Mouse (Mus musculus) right cerebral cortex, adult 2 months (tissue): ENCODE measurements at regions not wholly inside any gene's neighbourhood (a gene's known extent, or its start where the extent isn't known, plus 50 kb on each side); places are given as distances from the start of the nearest gene placed in this dataset.

Experiments used
- DNase-seq, 2 experiments: peaks; one replicate each; pipeline ENCODE4 v3.0.0; 2021 to 2022; ENCODE audit warnings: low spot score in 2 of 2

- no peak for DNase-seq
These were observed 355.2 kb upstream of the Robo1 start for GRCm38 (mm10) chr16:71952879-71953406.

- DNase-seq = no peak
These were observed 344.5 kb upstream of the Robo1 start for GRCm38 (mm10) chr16:71963579-71963978.

- DNase-seq = no peak
These were observed 334.3 kb upstream of the Robo1 start for GRCm38 (mm10) chr16:71973811-71974210.

GRCm38 (mm10) chr16:71997634-71998278, 310.4 kb upstream of the Robo1 start:
- no peak for DNase-seq

GRCm38 (mm10) chr16:72027404-72028215, 280.5 kb upstream of the Robo1 start:
- DNase-seq = peak; percentile 32 to 45

GRCm38 (mm10) chr16:72028216-72028610, 279.9 kb upstream of the Robo1 start:
- DNase-seq = peak; percentile 4 to 19

GRCm38 (mm10) chr16:72028798-72029197, 279.3 kb upstream of the Robo1 start:
- DNase-seq = peak; percentile 12 to 36

GRCm38 (mm10) chr16:72029273-72029672, 278.8 kb upstream of the Robo1 start:
- DNase-seq = no peak

- DNase-seq = no peak
These were observed 239.9 kb upstream of the Robo1 start for GRCm38 (mm10) chr16:72068254-72068653.

GRCm38 (mm10) chr16:72069581-72069980, 238.5 kb upstream of the Robo1 start:
- no peak for DNase-seq

- DNase-seq = no peak
These were observed 236.2 kb upstream of the Robo1 start for GRCm38 (mm10) chr16:72071756-72072471.

- DNase-seq = no peak
These were observed 222.9 kb upstream of the Robo1 start for GRCm38 (mm10) chr16:72085181-72085580.

- DNase-seq = no peak
These were observed 220.1 kb upstream of the Robo1 start for GRCm38 (mm10) chr16:72088053-72088452.

GRCm38 (mm10) chr16:72088916-72089315, 219.2 kb upstream of the Robo1 start:
- no peak for DNase-seq
